ENCODE assay signal across 9 mouse cellular contexts in genomic region chr2:77171444-77172240, GRCm38 (mm10). TPM values are rescaled to one million over a fixed set of nuclear protein-coding genes. Genes with fewer than 3 reads are reported as not detected.
DNase-seq lines count a peak whose midpoint lies in the region; ATAC-seq and TF ChIP-seq lines count a peak whose summit lies in the region.
"Had no signal": no experiment of that assay in that cellular context is flagged by ENCODE, and none has a peak within 500 bp of the region (broad histone marks: within the 10 kb centered on the region; RNA-seq: fewer than 3 reads in every experiment).

No protein-coding gene starts in this region.

- no peaks in the 10 kb centered on the region for H3K9me3 ChIP-seq in embryonic facial prominence, embryonic 11.5 days (replicated peaks; ENCODE audit: control insufficient read depth, low read length)
- H3K9me3 ChIP-seq in heart, embryonic 14.5 days (ENCODE audit: control insufficient read depth, low read length): no peaks in the 10 kb centered on the region
- H3K9me3 ChIP-seq in kidney, postnatal 0 days (replicated peaks; ENCODE audit: low read length): no peaks in the 10 kb centered on the region
- no peaks in the 10 kb centered on the region for H3K9me3 ChIP-seq in liver, embryonic 15.5 days (replicated peaks)
- no peaks in the 10 kb centered on the region for H3K9me3 ChIP-seq in neural tube, embryonic 14.5 days (ENCODE audit: control insufficient read depth, low read length)

- no peaks in the 10 kb centered on the region; the same call in 1 of the 2 replicates for H3K4me1 ChIP-seq in embryonic facial prominence, embryonic 11.5 days (ENCODE audit: control insufficient read depth, insufficient read depth, low read length)
- H3K4me1 ChIP-seq in heart, embryonic 14.5 days (ENCODE audit: control insufficient read depth in 2 of 2, insufficient read depth in 2 of 2, low read length in 2 of 2): peaks cover 32 to 76% of the 10 kb centered on the region in 2 experiments
- peaks cover 21% of the 10 kb centered on the region; the same call in 1 of the 2 replicates for H3K4me1 ChIP-seq in kidney, postnatal 0 days (replicated peaks; ENCODE audit: insufficient read depth, low read length)
- H3K4me1 ChIP-seq in liver, embryonic 15.5 days (replicated peaks): peaks cover 36% of the 10 kb centered on the region
- peaks cover 11% of the 10 kb centered on the region; the same call in 1 of the 2 replicates for H3K4me1 ChIP-seq in neural tube, embryonic 14.5 days (ENCODE audit: control insufficient read depth, insufficient read depth, low read length)

- ATAC-seq in embryonic facial prominence, embryonic 11.5 days (replicated peaks; ENCODE audit: insufficient number of reproducible peaks, low FRiP score, low TSS enrichment, low read depth): peak; percentile 54
- ATAC-seq in heart, embryonic 14.5 days (ENCODE audit: insufficient number of reproducible peaks, insufficient read depth, low FRiP score, low read depth): 0 out of 2 replicates have a peak, but pooled peaks have one; percentile 19
- peak; percentile 81 for ATAC-seq in kidney, postnatal 0 days (replicated peaks; ENCODE audit: low FRiP score, low read depth)
- 0 out of 2 replicates have a peak, but pooled peaks have one; percentile 5 for ATAC-seq in liver, embryonic 15.5 days (ENCODE audit: insufficient read depth)
- peak; percentile 54; the same call in 1 of the 2 replicates for ATAC-seq in neural tube, embryonic 14.5 days (ENCODE audit: low read depth)
- ATAC-seq in activated CD4-positive, CD25-positive, alpha-beta regulatory T cell, adult 4 months: no peak
- no peak for ATAC-seq in megakaryocyte progenitor cell, adult 5-6 weeks (replicated peaks; ENCODE audit: poor library complexity)

- no peak overlapping the region; the same call in 1 of the 2 replicates for H3K9ac ChIP-seq in embryonic facial prominence, embryonic 11.5 days (replicated peaks; ENCODE audit: low read length)
- H3K9ac ChIP-seq in heart, embryonic 14.5 days (ENCODE audit: low read length): peak overlapping the region; percentile 70
- no peak overlapping the region for H3K9ac ChIP-seq in kidney, postnatal 0 days (ENCODE audit: low read depth, low read length)
- no peak overlapping the region for H3K9ac ChIP-seq in liver, embryonic 15.5 days
- no peak overlapping the region for H3K9ac ChIP-seq in neural tube, embryonic 14.5 days (replicated peaks; ENCODE audit: low read depth, low read length)

- TF ChIP-seq CTCF in kidney, postnatal 0 days (IDR thresholded peaks at IDR 0.05; ENCODE audit: low read depth): no peak

- WGBS in embryonic facial prominence, embryonic 11.5 days: 42% methylated on average over 23 of the region's 23 CpGs
- WGBS in heart, embryonic 14.5 days: 11% methylated on average over 23 of the region's 23 CpGs
- 19% methylated on average over 23 of the region's 23 CpGs for WGBS in kidney, postnatal 0 days
- 42% methylated on average over 23 of the region's 23 CpGs for WGBS in liver, embryonic 15.5 days (ENCODE audit: insufficient replicate concordance)
- WGBS in neural tube, embryonic 14.5 days: 58% methylated on average over 23 of the region's 23 CpGs

- DNase-seq in adipocyte (ENCODE audit: low spot score): peak; percentile 70
- peak; percentile 39 for DNase-seq in embryonic facial prominence, embryonic 11.5 days (ENCODE audit: low spot score)
- peak; percentile 67 for DNase-seq in kidney, postnatal 0 days (ENCODE audit: low spot score)

- H3K4me3 ChIP-seq in embryonic facial prominence, embryonic 11.5 days (ENCODE audit: low read depth, low read length): no peak overlapping the region
- peak overlapping the region; percentile 4 to 13; a peak in 2 of 4 replicates for H3K4me3 ChIP-seq in heart, embryonic 14.5 days (ENCODE audit: control insufficient read depth in 1 of 2, insufficient read depth in 1 of 2, low read depth in 1 of 2, low read length in 2 of 2)
- peak overlapping the region; percentile 19; the same call in 1 of the 2 replicates for H3K4me3 ChIP-seq in kidney, postnatal 0 days (replicated peaks; ENCODE audit: low read depth, low read length)
- peak overlapping the region; percentile 12; the same call in 1 of the 2 replicates for H3K4me3 ChIP-seq in liver, embryonic 15.5 days (replicated peaks)
- no peak overlapping the region for H3K4me3 ChIP-seq in neural tube, embryonic 14.5 days (ENCODE audit: low read depth, low read length)

- H3K27ac ChIP-seq in embryonic facial prominence, embryonic 11.5 days (replicated peaks; ENCODE audit: low read depth, low read length): 0 out of 2 replicates have a peak overlapping the region, but pooled peaks have one; percentile 17
- H3K27ac ChIP-seq in heart, embryonic 14.5 days (replicated peaks in 1 of 2; ENCODE audit: control insufficient read depth in 1 of 2, insufficient read depth in 1 of 2, low read depth in 2 of 2, low read length in 2 of 2): peak overlapping the region; percentile 84 to 99
- peak overlapping the region; percentile 85 for H3K27ac ChIP-seq in kidney, postnatal 0 days
- H3K27ac ChIP-seq in liver, embryonic 15.5 days (replicated peaks): no peak overlapping the region
- H3K27ac ChIP-seq in neural tube, embryonic 14.5 days (ENCODE audit: low read depth, low read length): no peak overlapping the region

- no peaks in the 10 kb centered on the region for H3K27me3 ChIP-seq in embryonic facial prominence, embryonic 11.5 days (ENCODE audit: control insufficient read depth, insufficient read depth, low read length)
- H3K27me3 ChIP-seq in heart, embryonic 14.5 days (ENCODE audit: control insufficient read depth, insufficient read depth, low read length): no peaks in the 10 kb centered on the region
- no peaks in the 10 kb centered on the region for H3K27me3 ChIP-seq in kidney, postnatal 0 days (ENCODE audit: insufficient read depth, low read length)
- H3K27me3 ChIP-seq in liver, embryonic 15.5 days: no peaks in the 10 kb centered on the region; the same call in 1 of the 2 replicates
- H3K27me3 ChIP-seq in neural tube, embryonic 14.5 days (ENCODE audit: control insufficient read depth, insufficient read depth, low read length): no peaks in the 10 kb centered on the region

- H3K4me2 ChIP-seq in embryonic facial prominence, embryonic 11.5 days (ENCODE audit: low read depth, low read length): peak overlapping the region; percentile 17
- peak overlapping the region; percentile 82 for H3K4me2 ChIP-seq in heart, embryonic 14.5 days (ENCODE audit: low read length)
- peak overlapping the region; percentile 66 for H3K4me2 ChIP-seq in kidney, postnatal 0 days (ENCODE audit: low read length)
- peak overlapping the region; percentile 51 for H3K4me2 ChIP-seq in liver, embryonic 15.5 days
- H3K4me2 ChIP-seq in neural tube, embryonic 14.5 days (ENCODE audit: low read depth, low read length): no peak overlapping the region

- H3K36me3 ChIP-seq in embryonic facial prominence, embryonic 11.5 days (replicated peaks; ENCODE audit: control insufficient read depth, insufficient read depth, low read depth, low read length): no peaks in the 10 kb centered on the region
- peaks cover 20% of the 10 kb centered on the region for H3K36me3 ChIP-seq in heart, embryonic 14.5 days (ENCODE audit: control insufficient read depth, insufficient read depth, low read length)
- H3K36me3 ChIP-seq in kidney, postnatal 0 days (ENCODE audit: insufficient read depth, low read length): no peaks in the 10 kb centered on the region
- H3K36me3 ChIP-seq in liver, embryonic 15.5 days (replicated peaks): no peaks in the 10 kb centered on the region
- no peaks in the 10 kb centered on the region for H3K36me3 ChIP-seq in neural tube, embryonic 14.5 days (ENCODE audit: control insufficient read depth, insufficient read depth, low read length)

RNA-seq across cellular contexts. Expression of gene Ccdc141, which starts 1.2 kb away (rescaled TPM):
- 4.5 and 5.6 TPM in 2 replicates for polyA plus RNA-seq in embryonic facial prominence, embryonic 11.5 days (2014; fragmentation: Nextera tagmentation; extraction: Ambion mirVana)
- polyA plus RNA-seq in heart, embryonic 14.5 days (2014; fragmentation: Nextera tagmentation; extraction: Ambion mirVana): 189 and 213 TPM in 2 replicates
- 12.7 and 12.9 TPM in 2 replicates for polyA plus RNA-seq in kidney, postnatal 0 days (2015; fragmentation: Nextera tagmentation; extraction: Ambion mirVana)
- 0.81 and 1.4 TPM in 2 replicates for polyA plus RNA-seq in liver, embryonic 15.5 days (2015; fragmentation: Nextera tagmentation; extraction: Ambion mirVana)
- 5.7 and 6.9 TPM in 2 replicates for polyA plus RNA-seq in neural tube, embryonic 14.5 days (2014; fragmentation: Nextera tagmentation; extraction: Ambion mirVana)
- polyA plus RNA-seq in activated CD4-positive, CD25-positive, alpha-beta regulatory T cell, adult 4 months (2017; shearing (Covaris generic)): 1 to 10 TPM; 2.2 to 2.5 TPM
- total RNA-seq in megakaryocyte progenitor cell, adult 5-6 weeks (2015): 0.30 and 1.3 TPM in 2 replicates
- total RNA-seq in megakaryocyte progenitor cell, adult 5-6 weeks (2017): not detected in 2 replicates
- total RNA-seq: neutrophil, adult 5-6 weeks had no signal

Comparison
In these comparisons a context has a peak if more than half of its experiments do, and no peak if none do; other contexts are left out.
1. ATAC-seq: peak in embryonic facial prominence, embryonic 11.5 days (single experiment), heart, embryonic 14.5 days (single experiment), kidney, postnatal 0 days (single experiment), liver, embryonic 15.5 days (single experiment) and neural tube, embryonic 14.5 days (single experiment); none in activated CD4-positive, CD25-positive, alpha-beta regulatory T cell, adult 4 months (single experiment) and megakaryocyte progenitor cell, adult 5-6 weeks (single experiment).
2. H3K27ac ChIP-seq: peak in embryonic facial prominence, embryonic 11.5 days (single experiment), heart, embryonic 14.5 days (2 of 2) and kidney, postnatal 0 days (single experiment); none in liver, embryonic 15.5 days (single experiment) and neural tube, embryonic 14.5 days (single experiment).
3. H3K4me3 ChIP-seq: peak in heart, embryonic 14.5 days (2 of 2), kidney, postnatal 0 days (single experiment) and liver, embryonic 15.5 days (single experiment); none in embryonic facial prominence, embryonic 11.5 days (single experiment) and neural tube, embryonic 14.5 days (single experiment).
4. RNA of gene Ccdc141, which starts 1.2 kb away (polyA plus RNA-seq): 189 to 213 TPM in heart, embryonic 14.5 days; 12.7 to 12.9 TPM in kidney, postnatal 0 days, 5.7 to 6.9 TPM in neural tube, embryonic 14.5 days, 4.5 to 5.6 TPM in embryonic facial prominence, embryonic 11.5 days, 2.2 to 2.5 TPM in activated CD4-positive, CD25-positive, alpha-beta regulatory T cell, adult 4 months and 0.81 to 1.4 TPM in liver, embryonic 15.5 days; every median in the first group is over 10 times any median in the second.
5. Peak in every context shown above with its lines, with median percentiles within 50 percentile points of each other: DNase-seq.